Mouse (Mus musculus) stomach, postnatal 0 days (tissue): ENCODE data around the gene Cadps. TPM values are rescaled to one million over a fixed set of nuclear protein-coding genes. Genes with fewer than 3 reads are reported as not detected.
A peak's percentile ranks its signal among the peaks of the same experiment; 100 is the strongest.

Experiments used
- ATAC-seq: fragments of 200-750 bp; cut with Nextera tagmentation; 2 replicates; pipeline ENCODE4 v1.8.0; 2017; ENCODE audit not compliant: low FRiP score, low TSS enrichment
- DNase-seq: peaks from one replicate; pipeline ENCODE4 v3.0.0-alpha.2; 2016; ENCODE audit warnings: low spot score
- H3K27ac ChIP-seq: fragments of 300-500 bp; sonication (generic); replicated peaks from 2 replicates; pipeline ENCODE4 v1.5.1; 2014; ENCODE audit warnings: mild to moderate bottlenecking, control low read depth
- H3K27me3 ChIP-seq: fragments of 300-500 bp; sonication (generic); 2 replicates; pipeline ENCODE4 v1.6.1; 2014; ENCODE audit warnings: low read length; ENCODE audit not compliant: control insufficient read depth, insufficient read depth
- H3K36me3 ChIP-seq: fragments of 300-500 bp; sonication (generic); 2 replicates; pipeline ENCODE4 v1.6.1; 2014; ENCODE audit warnings: low read length, mixed read lengths; ENCODE audit not compliant: control insufficient read depth, insufficient read depth
- H3K4me1 ChIP-seq: fragments of 300-500 bp; sonication (generic); replicated peaks from 2 replicates; pipeline ENCODE4 v1.6.1; 2014; ENCODE audit warnings: antibody characterized with exemption; ENCODE audit not compliant: control insufficient read depth, insufficient read depth
- H3K4me2 ChIP-seq: fragments of 300-500 bp; sonication (generic); replicated peaks from 2 replicates; pipeline ENCODE4 v1.6.1; 2014; ENCODE audit warnings: low read depth, mild to moderate bottlenecking, control low read depth, moderate library complexity
- H3K4me3 ChIP-seq: fragments of 300-500 bp; sonication (generic); 2 replicates; pipeline ENCODE4 v1.5.1; 2014; ENCODE audit warnings: low read depth, low read length, control low read depth
- H3K9ac ChIP-seq: fragments of 300-500 bp; sonication (generic); 2 replicates; pipeline ENCODE4 v1.6.1; 2014; ENCODE audit warnings: mild to moderate bottlenecking, low read length, control low read depth, mixed read lengths
- H3K9me3 ChIP-seq: fragments of 300-500 bp; sonication (generic); 2 replicates; pipeline ENCODE4 v1.6.1; 2016; ENCODE audit warnings: low read length; ENCODE audit not compliant: control insufficient read depth
- CTCF ChIP-seq: IDR thresholded peaks from 2 replicates; pipeline ENCODE4 v1.5.1; 2016; ENCODE audit warnings: antibody characterized with exemption, low read depth, mild to moderate bottlenecking, moderate library complexity
- EP300 ChIP-seq: optimal IDR thresholded peaks from 2 replicates; pipeline ENCODE3; 2016; ENCODE audit warnings: antibody characterized with exemption
- WGBS: fragments of 180-500 bp; shearing (Covaris S2); extraction: QIAGEN DNeasy Blood & Tissue Kit; methylation state at CpG from one replicate; pipeline ENCODE4 v1.1.7; 2014; 5-methylcytosine and 5-hydroxymethylcytosine counted together
- polyA plus RNA-seq: library from polyadenylated mRNA; unstranded; fragments of >200 nt; fragmentation: Nextera tagmentation; extraction: Ambion mirVana; gene quantifications from 2 replicates; pipeline ENCODE4 v1.2.1, GENCODE M21; 2015

Cadps gene
- 1.0 and 1.5 TPM in 2 replicates for polyA plus RNA-seq

- 2% methylated on average over 52 of the region's 71 CpGs for WGBS
- Histone ChIP-seq H3K9ac (0 out of 2 replicates have a peak within 1 kb of the TSS, but pooled peaks have one; percentile 4), H3K9me3 (no peaks in the 10 kb centered on the region), H3K4me2 (peak within 1 kb of the TSS; percentile 70), H3K4me1 (no peaks in the 10 kb centered on the region), H3K27ac (no peak within 1 kb of the TSS), H3K36me3 (no peaks in the 10 kb centered on the region), H3K4me3 (peak within 1 kb of the TSS; percentile 43), H3K27me3 (no peaks in the 10 kb centered on the region)
- TF ChIP-seq CTCF (no peak), EP300 (no peak)
- DNase-seq (peak; percentile 17), ATAC-seq (0 out of 2 replicates have a peak, but pooled peaks have one; percentile 32)
These were observed at the start of gene Cadps for GRCm38 (mm10) chr14:12822491-12823219. Gene Cadps, minus strand, starts transcription at chr14:12823079.

- 95% methylated on average over 1 of the region's 1 CpGs for WGBS
- Histone ChIP-seq H3K4me2 (no peak overlapping the region), H3K27ac (no peak overlapping the region), H3K36me3 (no peaks in the 10 kb centered on the region), H3K4me3 (no peak overlapping the region), H3K9me3 (no peaks in the 10 kb centered on the region), H3K27me3 (no peaks in the 10 kb centered on the region), H3K4me1 (no peaks in the 10 kb centered on the region), H3K9ac (no peak overlapping the region)
- no peak for TF ChIP-seq EP300
- TF ChIP-seq CTCF: no peak
- DNase-seq (no peak), ATAC-seq (no peak)
These were observed 46.7 kb upstream of the Cadps start for GRCm38 (mm10) chr14:12869605-12870004.

- 49% methylated on average over 2 of the region's 2 CpGs for WGBS
- no peak overlapping the region for H3K4me2 ChIP-seq
These were observed 42.4 kb upstream of the Cadps start for GRCm38 (mm10) chr14:12865258-12865657.

GRCm38 (mm10) chr14:12843860-12844259 lies 21.0 kb upstream of the Cadps start:
- Histone ChIP-seq H3K4me2 (no peak overlapping the region), H3K27me3 (no peaks in the 10 kb centered on the region), H3K9me3 (no peaks in the 10 kb centered on the region), H3K9ac (no peak overlapping the region), H3K27ac (no peak overlapping the region), H3K36me3 (no peaks in the 10 kb centered on the region), H3K4me1 (no peaks in the 10 kb centered on the region), H3K4me3 (no peak overlapping the region)
- ATAC-seq (no peak), DNase-seq (no peak)
- no peak for TF ChIP-seq EP300
- TF ChIP-seq CTCF: no peak

More at GRCm38 (mm10) chr14:12865258-12865657, 42.4 kb upstream of the Cadps start:
- H3K9ac ChIP-seq: no peak overlapping the region
- no peak for DNase-seq
- H3K4me3 ChIP-seq: no peak overlapping the region
- no peak for ATAC-seq
- H3K9me3 ChIP-seq: no peaks in the 10 kb centered on the region
- H3K27ac ChIP-seq: no peak overlapping the region
- no peaks in the 10 kb centered on the region for H3K36me3 ChIP-seq
- H3K27me3 ChIP-seq: no peaks in the 10 kb centered on the region
- TF ChIP-seq CTCF: no peak
- no peaks in the 10 kb centered on the region for H3K4me1 ChIP-seq

- Histone ChIP-seq H3K4me2 (no peak overlapping the region), H3K9ac (no peak overlapping the region), H3K27me3 (no peaks in the 10 kb centered on the region), H3K4me1 (no peaks in the 10 kb centered on the region), H3K9me3 (no peaks in the 10 kb centered on the region), H3K27ac (no peak overlapping the region), H3K4me3 (no peak overlapping the region), H3K36me3 (no peaks in the 10 kb centered on the region)
- ATAC-seq (no peak), DNase-seq (no peak)
- no peak for TF ChIP-seq CTCF
- no peak for TF ChIP-seq EP300
- WGBS: 55% methylated on average over 1 of the region's 1 CpGs
These were observed 16.6 kb upstream of the Cadps start for GRCm38 (mm10) chr14:12839471-12839870.

GRCm38 (mm10) chr14:12838949-12839348 lies 16.1 kb upstream of the Cadps start:
- DNase-seq (no peak), ATAC-seq (no peak)
- Histone ChIP-seq H3K27me3 (no peaks in the 10 kb centered on the region), H3K36me3 (no peaks in the 10 kb centered on the region), H3K4me3 (no peak overlapping the region), H3K4me2 (no peak overlapping the region), H3K27ac (no peak overlapping the region), H3K9ac (no peak overlapping the region), H3K4me1 (no peaks in the 10 kb centered on the region), H3K9me3 (no peaks in the 10 kb centered on the region)
- TF ChIP-seq CTCF (no peak), EP300 (no peak)
